Mouse (Mus musculus): Measurements from ENCODE around the gene Lclat1.

GRCm38 (mm10) chr17:73142445-73142844 is 34.7 kb downstream of the Lclat1 start:
- TF ChIP-seq POLR2A (IDR thresholded peaks at IDR 0.05; ENCODE audit: borderline replicate concordance, control insufficient read depth, low read depth, low read length), result no peak
- no peak for TF ChIP-seq CTCF (IDR thresholded peaks at IDR 0.05; ENCODE audit: control insufficient read depth, insufficient read depth, low read length)

Data from bone marrow, adult 2 months (tissue).